Mouse (Mus musculus) regulatory T cell (primary cell): Measurements from ENCODE around the gene Gm21836.
"Not testable (repeated sequence)": the region's sequence is repeated elsewhere in the genome, so short reads cannot be mapped to it uniquely, and the experiment has no call there.

ENCODE experiments used
- in situ Hi-C: fragments of 300-600 bp; cut with MboI, MseI; formaldehyde crosslinking; loops from one replicate; pipeline ENCODE4 v1.15.1; 2025; ENCODE audit warnings: high pct_unique_total_duplicates

The Gm21836 gene

GRCm38 (mm10) chr9:124493693-124494092 lies at the start of gene Gm21836:
Gene Gm21836, minus strand, starts transcription at chr9:124493793.
- in situ Hi-C loops = loop anchor here (5.0 kb wide), 1 partner anchor 236 kb away; no protein-coding TSS in a partner anchor

GRCm38 (mm10) chr9:124480361-124480980 lies 13.1 kb downstream of the Gm21836 start:
- in situ Hi-C loops = not testable (repeated sequence)

- in situ Hi-C loops = loop anchor here (5.0 kb wide), 1 partner anchor 36 kb away; no protein-coding TSS in a partner anchor
These were observed 15.5 kb downstream of the Gm21836 start for GRCm38 (mm10) chr9:124478081-124478480.

GRCm38 (mm10) chr9:124476096-124476902 lies 17.3 kb downstream of the Gm21836 start, which contains the start of gene Ppp2r3d:
Gene Ppp2r3d, minus strand, starts transcription at chr9:124476898.
- in situ Hi-C loops = loop anchor here (5.0 kb wide), 1 partner anchor 34 kb away; no protein-coding TSS in a partner anchor

- in situ Hi-C loops = loop anchor here (5.0 kb wide), 1 partner anchor 33 kb away; no protein-coding TSS in a partner anchor
These were observed 17.9 kb downstream of the Gm21836 start for GRCm38 (mm10) chr9:124475689-124476088.

GRCm38 (mm10) chr9:124456572-124456971 lies 37.0 kb downstream of the Gm21836 start:
- in situ Hi-C loops = no loop called here
